Mouse (Mus musculus): ENCODE data around the gene Irf2bpl. TPM values are rescaled to one million over a fixed set of nuclear protein-coding genes. Genes with fewer than 3 reads are reported as not detected.

The Irf2bpl gene
- polyA plus RNA-seq, 1 experiment from 2014 or later = 74.8 TPM

DNA sequence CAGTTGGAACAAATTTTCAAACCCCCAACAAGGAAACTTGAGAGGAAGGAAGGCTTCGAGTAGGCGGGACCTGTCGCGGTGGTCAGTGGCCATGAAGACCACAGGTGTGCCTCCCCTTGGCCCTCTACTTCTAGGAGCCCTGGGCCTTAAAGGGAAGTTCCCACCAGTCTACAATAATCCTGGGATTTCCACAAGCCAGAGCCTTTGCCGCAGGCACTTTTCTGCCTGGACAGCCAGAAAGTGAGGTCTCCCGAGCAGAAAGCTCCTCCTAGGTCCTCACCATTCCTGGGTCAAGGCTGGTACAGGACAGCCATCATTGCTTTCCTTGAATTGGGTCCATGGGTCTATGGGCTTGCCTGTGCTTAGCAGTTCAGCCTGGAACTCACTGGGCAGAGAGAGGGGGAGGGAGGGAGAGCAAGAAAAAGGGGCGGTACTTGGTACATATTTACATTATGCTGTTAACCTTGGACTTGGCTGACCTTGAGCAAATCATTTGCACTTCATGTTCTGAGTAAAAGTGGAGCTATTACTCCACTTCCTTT, 4.6 kb upstream of the Irf2bpl start:
- WGBS = 13% methylated on average over 7 of the region's 7 CpGs
- Histone ChIP-seq H3K4me1 (peaks cover 92% of the 10 kb centered on the region), H3K9ac (0 out of 2 replicates have a peak overlapping the region, but pooled peaks have one; percentile 21)

DNA sequence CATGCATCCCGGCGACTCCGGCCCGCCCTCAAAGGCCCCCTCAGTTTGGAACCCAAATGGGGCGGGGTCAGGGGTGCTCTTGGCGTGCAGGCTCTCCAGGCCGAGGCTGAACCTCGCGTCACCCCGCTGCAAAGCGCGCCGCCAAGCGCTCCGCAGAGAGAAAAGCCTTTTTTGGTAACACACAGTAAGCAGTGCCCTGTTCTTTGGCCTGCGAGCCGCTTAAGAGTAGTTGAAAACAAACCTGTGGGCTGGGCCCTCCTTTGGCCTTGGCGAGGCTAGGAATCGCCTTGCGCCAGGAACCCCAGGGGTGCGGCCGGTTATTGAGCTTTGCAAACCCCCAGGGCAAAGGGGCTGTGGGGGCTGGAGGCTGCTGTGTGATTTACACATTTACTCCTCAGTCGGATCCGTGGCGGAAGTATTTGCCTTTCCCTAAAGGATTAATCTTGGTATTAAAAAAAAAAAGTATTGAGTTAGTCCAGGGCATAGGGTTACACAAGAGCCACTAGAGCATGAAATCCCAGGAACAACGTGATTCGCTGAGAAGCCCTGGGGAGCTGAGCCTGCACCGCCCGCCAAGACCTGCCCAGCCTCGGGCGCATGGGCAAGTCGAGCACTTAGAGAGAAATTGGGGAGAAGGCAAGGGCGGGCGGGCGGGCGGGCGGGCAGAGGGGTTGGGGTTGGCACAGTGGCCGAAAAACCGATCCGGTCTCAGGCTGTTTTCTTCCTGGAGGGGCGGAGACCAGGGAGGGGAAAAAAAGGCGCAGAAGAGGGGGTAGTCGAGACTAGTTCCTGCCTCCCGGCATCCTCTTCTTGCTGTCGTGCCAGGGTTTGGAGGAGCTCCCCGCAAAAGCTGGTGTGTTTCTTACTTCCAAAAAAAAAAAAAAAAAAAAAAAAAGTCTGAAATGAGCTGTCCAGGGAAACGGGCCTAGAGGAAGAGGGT, 3.8 kb upstream of the Irf2bpl start:
- Histone ChIP-seq H3K27me3 (no peaks in the 10 kb centered on the region), H3K4me1 (peaks cover 86% of the 10 kb centered on the region), H3K9ac (peak overlapping the region; percentile 51; the same call in 1 of the 2 replicates), H3K4me3 (replicated peaks) (peak overlapping the region; percentile 20), H3K4me2 (peak overlapping the region; percentile 51), H3K9me3 (no peaks in the 10 kb centered on the region), H3K27ac (peak overlapping the region; percentile 98), H3K36me3 (replicated peaks) (no peaks in the 10 kb centered on the region)
- 1% methylated on average over 45 of the region's 47 CpGs for WGBS
- no peak for ATAC-seq (ENCODE audit: low FRiP score)

More for the DNA sequence above, 4.6 kb upstream of the Irf2bpl start:
- Histone ChIP-seq H3K27me3 (no peaks in the 10 kb centered on the region), H3K4me3 (replicated peaks) (no peak overlapping the region), H3K4me2 (peak overlapping the region; percentile 51), H3K36me3 (replicated peaks) (no peaks in the 10 kb centered on the region), H3K27ac (peak overlapping the region; percentile 98), H3K9me3 (no peaks in the 10 kb centered on the region)
- ATAC-seq (ENCODE audit: low FRiP score) = no peak

DNA sequence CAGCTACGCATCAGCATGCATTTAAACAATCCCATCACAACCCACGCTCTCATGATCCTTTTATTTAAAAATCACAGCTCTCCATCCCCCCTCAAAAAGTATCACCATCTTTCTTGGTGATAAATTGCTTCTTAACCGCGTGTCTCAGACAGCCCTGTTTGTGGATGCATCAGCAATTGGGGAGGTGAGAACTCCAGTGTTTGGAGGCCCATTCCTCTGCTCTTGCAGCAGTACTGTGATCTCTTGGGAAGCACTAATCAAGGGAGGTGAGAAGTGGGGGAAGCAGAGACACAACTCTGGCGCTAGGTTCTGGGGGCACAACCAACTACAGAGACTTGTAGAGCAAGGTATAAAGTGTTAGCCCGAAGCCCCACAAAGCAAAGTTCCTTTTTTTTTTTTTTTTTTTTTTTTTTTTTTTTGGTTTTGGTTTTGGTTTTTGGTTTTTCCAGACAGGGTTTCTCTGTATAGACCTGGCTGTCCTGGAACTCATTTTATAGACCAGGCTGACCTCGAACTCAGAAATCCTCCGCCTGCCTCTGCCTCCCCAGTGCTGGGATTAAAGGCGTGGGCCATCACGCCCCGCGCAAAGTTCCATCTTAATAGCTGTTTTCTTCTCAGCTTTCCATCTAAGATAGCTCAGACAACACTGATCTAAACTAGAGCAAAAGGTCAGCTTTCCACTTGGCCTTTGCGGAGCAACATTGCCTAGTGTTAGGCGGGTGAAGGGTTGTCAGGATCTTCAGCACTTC, 3.0 kb upstream of the Irf2bpl start:
- peak overlapping the region; percentile 51 for H3K4me2 ChIP-seq
- H3K4me1 ChIP-seq = peaks cover 81% of the 10 kb centered on the region
- no peaks in the 10 kb centered on the region for H3K9me3 ChIP-seq
- H3K36me3 ChIP-seq (replicated peaks) = no peaks in the 10 kb centered on the region
- WGBS = 31% methylated on average over 14 of the region's 14 CpGs
- peak overlapping the region; percentile 98 for H3K27ac ChIP-seq
- H3K9ac ChIP-seq = 0 out of 2 replicates have a peak overlapping the region, but pooled peaks have one; percentile 51
- ATAC-seq (ENCODE audit: low FRiP score) = no peak
- no peaks in the 10 kb centered on the region for H3K27me3 ChIP-seq
- H3K4me3 ChIP-seq (replicated peaks) = no peak overlapping the region; the same call in 1 of the 2 replicates

DNA sequence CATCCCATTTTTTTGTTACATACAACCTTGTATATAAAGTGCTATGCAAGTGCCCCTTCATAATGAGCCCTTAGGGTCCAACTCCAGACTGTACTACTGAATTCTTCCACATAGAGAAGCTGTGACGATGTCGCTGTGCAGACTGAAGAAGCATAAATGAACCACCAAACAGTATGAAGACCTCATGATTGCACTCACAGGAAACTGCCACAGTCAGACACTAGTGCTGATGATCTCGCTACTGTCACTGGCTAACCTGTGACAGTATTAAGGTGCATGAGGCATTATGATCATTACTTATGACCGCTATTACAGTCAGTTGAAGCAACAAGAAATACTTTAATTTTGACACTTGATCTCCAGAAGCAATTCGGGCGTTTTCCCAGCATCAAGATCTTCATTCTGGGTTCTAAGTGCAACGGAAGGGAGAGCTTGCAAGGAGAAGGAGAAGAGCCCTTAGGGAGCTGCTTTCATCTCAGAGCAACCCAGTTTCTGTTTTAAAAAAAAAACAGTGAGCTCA, 1.9 kb upstream of the Irf2bpl start:
- Histone ChIP-seq H3K9me3 (no peaks in the 10 kb centered on the region), H3K4me3 (replicated peaks) (no peak overlapping the region), H3K4me2 (no peak overlapping the region), H3K27ac (peak overlapping the region; percentile 42; the same call in 1 of the 2 replicates), H3K27me3 (no peaks in the 10 kb centered on the region), H3K4me1 (peaks cover 78% of the 10 kb centered on the region), H3K9ac (no peak overlapping the region), H3K36me3 (replicated peaks) (peaks cover 3% of the 10 kb centered on the region; the same call in 1 of the 2 replicates)
- no peak for ATAC-seq (ENCODE audit: low FRiP score)
- WGBS = 65% methylated on average over 7 of the region's 7 CpGs

DNA sequence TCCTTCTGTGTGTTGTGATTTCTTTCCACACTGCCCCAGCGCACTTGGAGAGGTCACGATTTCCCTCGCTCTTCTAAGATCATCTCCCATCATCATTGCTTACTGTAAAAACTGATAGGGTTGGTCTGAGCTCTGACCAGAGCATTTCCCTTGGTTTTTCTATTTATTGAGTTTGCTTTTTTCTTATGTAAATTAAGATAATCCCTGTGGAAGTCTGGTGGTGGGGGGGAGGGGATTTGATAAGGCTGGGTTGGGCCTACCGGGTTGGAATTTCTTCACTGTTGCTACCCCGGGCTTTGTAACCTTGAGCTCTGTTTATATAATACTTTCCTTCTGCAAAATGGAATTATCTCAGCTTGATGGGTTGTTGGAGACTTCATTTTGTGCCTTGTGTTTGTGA, 1.1 kb upstream of the Irf2bpl start:
- Histone ChIP-seq H3K36me3 (replicated peaks) (peaks cover 3% of the 10 kb centered on the region; the same call in 1 of the 2 replicates), H3K4me2 (peak overlapping the region; percentile 97), H3K27ac (peak overlapping the region; percentile 100), H3K27me3 (no peaks in the 10 kb centered on the region), H3K9me3 (no peaks in the 10 kb centered on the region), H3K4me3 (replicated peaks) (peak overlapping the region; percentile 93; the same call in 1 of the 2 replicates), H3K9ac (peak overlapping the region; percentile 36; the same call in 1 of the 2 replicates), H3K4me1 (peaks cover 71% of the 10 kb centered on the region)
- ATAC-seq (ENCODE audit: low FRiP score) = no peak
- 11% methylated on average over 5 of the region's 5 CpGs for WGBS

DNA sequence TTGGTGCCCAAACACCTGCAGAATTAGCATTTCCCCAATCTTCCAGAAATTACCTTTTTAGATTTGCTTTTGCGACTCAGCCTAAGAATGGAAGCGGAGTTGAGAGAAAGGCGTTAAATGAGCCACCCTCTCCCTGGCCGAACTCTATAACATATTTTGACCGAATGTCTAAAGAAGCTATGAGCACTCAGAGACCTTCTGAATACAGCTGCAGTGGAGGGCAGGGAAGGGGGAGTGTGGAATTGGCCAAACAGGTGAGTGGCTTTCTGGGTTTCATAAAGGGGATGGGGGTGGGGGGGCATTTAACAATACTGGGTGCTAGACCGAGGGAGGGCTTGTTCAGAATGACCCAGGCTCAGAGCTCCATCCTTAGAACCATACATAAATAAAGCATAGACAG, 738 bp upstream of the Irf2bpl start:
- H3K27ac ChIP-seq = peak overlapping the region; percentile 100
- peak overlapping the region; percentile 93 for H3K4me3 ChIP-seq (replicated peaks)
- no peaks in the 10 kb centered on the region for H3K27me3 ChIP-seq
- H3K4me2 ChIP-seq = peak overlapping the region; percentile 97
- H3K9ac ChIP-seq = peak overlapping the region; percentile 36
- H3K36me3 ChIP-seq (replicated peaks) = peaks cover 3% of the 10 kb centered on the region; the same call in 1 of the 2 replicates
- H3K4me1 ChIP-seq = peaks cover 70% of the 10 kb centered on the region
- no peaks in the 10 kb centered on the region for H3K9me3 ChIP-seq
- ATAC-seq (ENCODE audit: low FRiP score) = no peak
- 2% methylated on average over 6 of the region's 6 CpGs for WGBS

DNA sequence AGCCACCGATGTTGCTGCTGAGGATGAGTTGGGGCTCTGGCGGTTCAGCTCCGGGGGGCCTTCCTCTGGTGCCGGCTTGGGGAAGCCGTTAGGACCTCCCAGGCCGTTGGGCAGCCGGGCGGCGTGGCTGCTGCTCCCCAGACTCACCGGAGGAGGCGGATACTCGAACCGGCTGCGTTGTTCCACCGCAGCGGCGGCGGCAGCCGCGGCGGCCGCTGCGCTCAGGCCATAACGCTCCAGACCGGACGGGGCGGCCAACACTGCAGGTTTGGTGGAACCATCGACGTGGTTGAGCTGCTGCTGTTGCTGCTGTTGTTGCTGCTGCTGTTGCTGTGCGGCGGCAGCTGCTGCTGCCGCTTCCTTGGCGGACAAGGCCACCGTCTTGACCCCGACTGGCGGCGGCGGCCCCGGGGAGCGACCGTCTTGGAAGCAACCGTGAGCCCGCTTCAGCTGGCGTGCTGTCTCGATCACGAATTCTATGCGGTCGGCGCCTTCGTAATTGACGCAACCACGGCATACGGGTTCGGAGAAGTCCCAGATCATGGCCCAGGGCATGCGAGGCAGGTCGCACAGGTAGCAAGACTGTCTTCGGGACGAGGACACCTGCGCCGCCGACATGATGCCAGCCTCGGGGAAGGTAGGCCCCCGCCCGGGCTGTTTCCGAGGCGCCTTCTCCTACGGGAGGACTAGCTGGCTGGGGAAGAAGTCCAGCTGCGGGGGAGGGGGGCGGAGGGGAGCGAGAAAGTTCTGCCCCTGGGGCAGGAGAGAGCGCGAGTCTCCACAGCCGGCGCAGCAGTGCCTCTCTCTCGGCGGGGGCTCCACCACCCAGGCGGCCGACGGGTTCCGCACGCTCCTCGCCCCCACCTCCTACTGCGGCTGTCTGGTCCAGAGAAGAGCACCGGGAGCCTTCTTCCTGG, 1.1 kb downstream of the Irf2bpl start:
- Histone ChIP-seq H3K4me3 (replicated peaks) (peak overlapping the region; percentile 93), H3K4me2 (peak overlapping the region; percentile 97), H3K27ac (peak overlapping the region; percentile 100), H3K9ac (peak overlapping the region; percentile 100), H3K4me1 (peaks cover 69% of the 10 kb centered on the region), H3K27me3 (no peaks in the 10 kb centered on the region), H3K9me3 (no peaks in the 10 kb centered on the region), H3K36me3 (replicated peaks) (peaks cover 5% of the 10 kb centered on the region; the same call in 1 of the 2 replicates)
- under 1% methylated on average over 69 of the region's 84 CpGs for WGBS
- ATAC-seq (ENCODE audit: low FRiP score) = no peak; the same call in 1 of the 2 replicates

DNA sequence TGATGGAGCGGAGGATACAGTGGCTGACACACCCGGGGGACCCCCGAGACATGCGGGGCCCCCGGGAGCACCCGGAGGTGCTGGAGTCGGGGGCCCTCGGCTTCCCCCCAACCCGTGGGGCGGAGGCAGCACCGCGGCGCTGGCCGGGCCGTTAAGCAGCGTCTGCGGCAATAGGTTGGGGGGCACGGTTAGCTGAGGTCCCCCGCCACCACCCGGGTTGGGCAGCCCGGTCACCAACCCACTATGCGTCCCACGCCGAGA, 1.6 kb downstream of the Irf2bpl start:
- ATAC-seq (ENCODE audit: low FRiP score) = no peak
- Histone ChIP-seq H3K4me3 (replicated peaks) (peak overlapping the region; percentile 93), H3K4me2 (peak overlapping the region; percentile 97), H3K9ac (peak overlapping the region; percentile 100), H3K36me3 (replicated peaks) (peaks cover 6% of the 10 kb centered on the region; the same call in 1 of the 2 replicates), H3K9me3 (no peaks in the 10 kb centered on the region), H3K27ac (peak overlapping the region; percentile 100), H3K27me3 (no peaks in the 10 kb centered on the region), H3K4me1 (peaks cover 69% of the 10 kb centered on the region)
- WGBS = under 1% methylated on average over 23 of the region's 24 CpGs

DNA sequence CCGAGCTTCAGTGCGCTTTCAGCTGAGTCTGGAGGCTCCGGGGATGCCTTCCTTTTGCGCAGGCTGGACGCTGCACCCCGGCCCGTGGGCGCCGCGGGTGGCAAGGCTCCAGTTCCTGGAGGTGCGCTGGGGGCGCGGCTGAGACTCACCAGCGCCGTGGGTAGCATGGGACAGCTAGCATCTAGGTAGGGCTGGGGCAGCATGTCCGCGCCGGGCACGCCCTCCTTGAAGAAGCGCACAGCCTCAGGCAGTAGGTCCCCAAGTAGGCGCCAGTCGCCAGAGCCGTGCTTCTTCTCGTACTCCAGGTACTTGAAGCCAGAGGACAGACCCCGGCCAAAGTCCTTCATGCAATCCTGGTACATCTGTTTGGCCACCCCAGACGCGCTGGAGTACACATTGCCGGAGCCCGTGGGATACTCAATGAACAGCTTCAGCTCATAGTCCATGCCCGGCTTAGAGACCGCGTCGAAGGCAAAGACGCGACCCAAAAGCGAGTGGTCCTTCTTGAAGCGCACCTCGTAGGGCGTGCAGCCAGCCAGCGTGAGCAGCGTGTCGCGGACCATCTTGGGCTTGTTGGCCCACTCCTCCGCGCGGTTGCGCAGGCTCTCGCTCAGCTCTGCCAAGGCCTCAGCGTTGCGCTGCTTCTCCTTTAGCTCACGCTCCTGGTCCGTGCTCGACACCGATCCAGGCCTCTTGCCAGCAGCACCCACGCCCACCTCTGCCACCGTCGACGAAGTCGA, 2.1 kb downstream of the Irf2bpl start:
- under 1% methylated on average over 59 of the region's 59 CpGs for WGBS
- Histone ChIP-seq H3K4me3 (replicated peaks) (peak overlapping the region; percentile 93), H3K9me3 (no peaks in the 10 kb centered on the region), H3K36me3 (replicated peaks) (peaks cover 6% of the 10 kb centered on the region; the same call in 1 of the 2 replicates), H3K4me2 (peak overlapping the region; percentile 97), H3K4me1 (peaks cover 64% of the 10 kb centered on the region), H3K27me3 (no peaks in the 10 kb centered on the region), H3K9ac (peak overlapping the region; percentile 100), H3K27ac (peak overlapping the region; percentile 100)
- ATAC-seq (ENCODE audit: low FRiP score) = no peak; the same call in 1 of the 2 replicates

DNA sequence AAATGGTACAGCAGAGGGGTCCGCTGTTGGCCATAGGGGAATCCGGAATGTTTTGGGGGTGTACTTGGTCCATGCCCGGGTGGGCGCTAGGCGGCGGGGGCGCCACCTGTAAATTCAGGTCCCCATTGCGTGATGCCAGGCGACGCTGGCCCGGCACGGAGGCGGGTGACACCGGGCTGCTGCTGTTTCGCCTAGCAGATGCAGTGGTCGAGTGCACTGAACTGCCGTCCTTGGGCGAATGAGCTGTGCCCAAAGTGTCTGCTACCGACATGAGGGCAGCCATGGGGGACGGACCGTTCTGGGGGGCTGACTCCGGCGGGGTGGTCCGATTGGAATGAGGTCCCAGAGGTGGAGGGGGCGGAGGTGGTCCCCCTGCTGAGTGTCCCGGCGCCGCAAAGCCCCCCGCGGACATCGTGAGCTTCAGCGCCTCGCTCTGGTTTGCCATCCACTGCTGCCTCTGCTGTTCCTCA, 2.8 kb downstream of the Irf2bpl start:
- no peak for ATAC-seq (ENCODE audit: low FRiP score)
- H3K9ac ChIP-seq = peak overlapping the region; percentile 100
- no peaks in the 10 kb centered on the region for H3K27me3 ChIP-seq
- peaks cover 58% of the 10 kb centered on the region for H3K4me1 ChIP-seq
- peaks cover 6% of the 10 kb centered on the region; the same call in 1 of the 2 replicates for H3K36me3 ChIP-seq (replicated peaks)
- H3K4me2 ChIP-seq = peak overlapping the region; percentile 97
- H3K9me3 ChIP-seq = no peaks in the 10 kb centered on the region
- H3K4me3 ChIP-seq (replicated peaks) = peak overlapping the region; percentile 93
- peak overlapping the region; percentile 100 for H3K27ac ChIP-seq
- 5% methylated on average over 33 of the region's 33 CpGs for WGBS
